Mouse (Mus musculus) MEL (cell line): ENCODE results near the gene Mroh7.

Experiments
- HCFC1 ChIP-seq: IDR thresholded peaks from 2 replicates; pipeline ENCODE4 v1.6.1; 2012; ENCODE audit warnings: low read depth, mild to moderate bottlenecking, inconsistent platforms, low read length, improper control_type of control experiment, moderate library complexity
- ZC3H11A ChIP-seq: IDR thresholded peaks from 2 replicates; pipeline ENCODE4 v1.6.1; 2012; ENCODE audit warnings: low read depth, mild to moderate bottlenecking, inconsistent platforms, low read length, improper control_type of control experiment
- ZKSCAN1 ChIP-seq: IDR thresholded peaks from 2 replicates; pipeline ENCODE4 v1.6.1; 2012; ENCODE audit warnings: low read depth, mild to moderate bottlenecking, inconsistent platforms, low read length, improper control_type of control experiment, moderate library complexity

DNA sequence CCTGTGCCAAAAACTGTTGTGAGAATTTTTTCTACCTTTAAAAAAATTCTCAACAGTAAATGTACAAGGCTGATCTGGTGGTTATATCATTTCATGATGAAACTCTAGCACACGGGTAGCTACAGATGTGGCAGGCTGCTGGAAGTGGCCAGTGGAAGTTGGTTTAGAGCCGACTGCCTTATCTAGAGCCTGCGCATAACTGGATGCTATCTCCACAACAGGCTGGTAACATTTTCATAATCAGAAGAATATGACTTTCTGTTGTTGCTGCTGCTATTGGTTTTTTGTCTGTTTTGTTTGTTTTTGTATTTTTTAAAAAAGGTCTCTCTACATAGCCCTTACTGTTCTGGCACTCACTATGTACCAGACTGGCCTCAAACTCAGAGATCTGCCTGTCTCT, 78.2 kb downstream of the Mroh7 start:
- TF ChIP-seq ZKSCAN1 (no peak), HCFC1 (no peak), ZC3H11A (no peak)
